Mouse (Mus musculus): ENCODE results near the gene D930020B18Rik. TPM values are rescaled to one million over a fixed set of nuclear protein-coding genes. Genes with fewer than 3 reads are reported as not detected.
A peak's percentile ranks its signal among the peaks of the same experiment; 100 is the strongest.

Gene D930020B18Rik
- polyA plus RNA-seq, 1 experiment from 2014 or later: 0.57 TPM

GRCm38 (mm10) chr10:121686153-121686660, 44.8 kb downstream of the D930020B18Rik start:
- Histone ChIP-seq H3K27ac (no peak overlapping the region), H3K4me1 (0 out of 2 replicates have a peak, but pooled peaks cover 4% of the 10 kb centered on the region), H3K36me3 (no peaks in the 10 kb centered on the region), H3K9ac (no peak overlapping the region), H3K4me2 (no peak overlapping the region), H3K27me3 (peaks cover 10% of the 10 kb centered on the region), H3K4me3 (no peak overlapping the region), H3K9me3 (no peaks in the 10 kb centered on the region)
- ATAC-seq (ENCODE audit: borderline replicate concordance, extremely low read depth, low FRiP score, low TSS enrichment): no peak
- WGBS: 86% methylated on average over 4 of the region's 4 CpGs

DNA sequence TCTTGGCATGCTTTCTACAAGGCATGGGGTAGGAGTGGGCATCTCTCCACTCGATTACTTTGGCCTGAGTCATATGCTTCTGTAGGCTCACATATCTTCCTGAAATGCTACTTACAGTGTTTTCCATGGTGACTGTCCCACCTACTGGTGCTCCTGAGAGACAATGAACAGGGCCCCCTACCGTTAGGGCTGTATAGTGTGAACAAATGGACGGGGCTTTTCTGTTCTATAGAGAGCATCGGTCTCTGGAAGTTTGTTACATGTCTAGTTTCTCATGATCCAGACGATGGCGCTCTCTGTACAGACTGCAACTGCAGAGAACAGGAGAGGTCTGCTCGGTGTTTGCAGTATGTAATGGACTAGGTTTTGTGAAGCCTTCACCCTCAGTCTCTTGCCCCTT, 46.1 kb downstream of the D930020B18Rik start:
- no peak overlapping the region for H3K27ac ChIP-seq
- peaks cover 14% of the 10 kb centered on the region for H3K27me3 ChIP-seq
- H3K4me1 ChIP-seq: 0 out of 2 replicates have a peak, but pooled peaks cover 6% of the 10 kb centered on the region
- H3K9ac ChIP-seq: no peak overlapping the region
- H3K36me3 ChIP-seq: no peaks in the 10 kb centered on the region
- no peak overlapping the region for H3K4me2 ChIP-seq
- H3K9me3 ChIP-seq: no peaks in the 10 kb centered on the region
- no peak for ATAC-seq (ENCODE audit: borderline replicate concordance, extremely low read depth, low FRiP score, low TSS enrichment)
- no peak overlapping the region for H3K4me3 ChIP-seq
- WGBS: 73% methylated on average over 7 of the region's 7 CpGs

GRCm38 (mm10) chr10:121689591-121690314, 48.4 kb downstream of the D930020B18Rik start:
- 0 out of 2 replicates have a peak overlapping the region, but pooled peaks have one; percentile 6 for H3K4me2 ChIP-seq
- ATAC-seq (ENCODE audit: borderline replicate concordance, extremely low read depth, low FRiP score, low TSS enrichment): peak; percentile 60; the same call in 1 of the 2 replicates
- 15% methylated on average over 15 of the region's 15 CpGs for WGBS

DNA sequence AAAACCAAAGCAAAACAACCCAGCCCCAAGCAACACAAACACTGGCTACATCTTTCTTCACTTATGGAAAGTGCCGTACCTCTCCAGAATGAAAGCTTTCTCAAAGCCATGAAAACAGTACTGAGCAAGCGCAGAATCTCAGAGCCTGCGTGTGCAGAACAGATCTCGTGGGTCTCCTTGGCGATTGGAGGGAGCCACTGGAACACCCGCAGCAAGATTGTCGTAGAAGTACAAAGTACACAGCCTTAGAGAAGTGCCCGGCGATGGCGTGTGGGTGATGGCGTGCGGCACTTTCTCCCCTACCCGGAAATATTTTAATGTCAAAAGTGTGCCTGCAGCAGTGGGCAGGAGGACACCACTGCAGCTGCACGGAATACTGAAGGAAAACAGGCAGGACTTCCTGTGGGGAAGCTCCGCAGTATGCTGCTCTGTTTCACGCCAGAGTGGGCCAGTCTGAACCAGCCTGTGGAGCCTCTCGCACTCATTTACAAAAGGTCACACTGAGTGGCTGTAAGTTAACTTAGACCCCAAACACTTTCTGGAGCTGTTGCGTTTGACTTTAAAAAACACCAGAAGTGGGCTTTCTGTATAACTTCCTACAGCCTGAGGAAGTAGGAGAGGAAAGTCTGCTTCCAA, 51.7 kb downstream of the D930020B18Rik start:
- H3K4me1 ChIP-seq: 0 out of 2 replicates have a peak, but pooled peaks cover 13% of the 10 kb centered on the region
- peak overlapping the region; percentile 27 for H3K4me3 ChIP-seq
- peaks cover 14% of the 10 kb centered on the region for H3K27me3 ChIP-seq
- H3K4me2 ChIP-seq: peak overlapping the region; percentile 51
- peak overlapping the region; percentile 25; the same call in 1 of the 2 replicates for H3K9ac ChIP-seq
- no peak overlapping the region for H3K27ac ChIP-seq
- no peaks in the 10 kb centered on the region for H3K36me3 ChIP-seq
- no peak for ATAC-seq (ENCODE audit: borderline replicate concordance, extremely low read depth, low FRiP score, low TSS enrichment)
- WGBS: 28% methylated on average over 18 of the region's 18 CpGs
- no peaks in the 10 kb centered on the region for H3K9me3 ChIP-seq

More at GRCm38 (mm10) chr10:121689591-121690314, 48.4 kb downstream of the D930020B18Rik start:
- H3K9ac ChIP-seq: no peak overlapping the region
- no peak overlapping the region for H3K27ac ChIP-seq
- H3K4me3 ChIP-seq: no peak overlapping the region
- H3K36me3 ChIP-seq: no peaks in the 10 kb centered on the region
- no peaks in the 10 kb centered on the region for H3K9me3 ChIP-seq
- 0 out of 2 replicates have a peak, but pooled peaks cover 13% of the 10 kb centered on the region for H3K4me1 ChIP-seq
- H3K27me3 ChIP-seq: peaks cover 14% of the 10 kb centered on the region

DNA sequence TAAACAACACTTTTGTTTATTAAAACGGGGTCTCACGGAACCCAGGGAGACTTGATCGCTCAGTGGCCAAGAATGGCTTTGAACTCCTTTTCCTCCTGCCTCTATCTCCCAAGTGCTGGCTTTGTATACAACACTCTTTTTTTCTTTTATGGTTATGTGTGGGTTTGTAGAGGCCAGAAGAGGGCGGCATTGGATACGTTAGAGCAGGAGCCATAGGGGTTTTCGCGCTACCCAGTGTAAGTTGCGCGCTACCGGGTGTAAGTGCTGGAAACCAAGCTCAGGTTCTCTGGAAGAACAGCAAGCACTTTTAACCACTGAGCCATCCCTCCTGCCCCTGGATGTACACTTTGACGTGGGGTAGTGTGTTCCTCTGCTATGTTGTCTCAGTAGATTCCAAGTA, 53.2 kb downstream of the D930020B18Rik start:
- ATAC-seq (ENCODE audit: borderline replicate concordance, extremely low read depth, low FRiP score, low TSS enrichment): no peak
- Histone ChIP-seq H3K4me3 (no peak overlapping the region), H3K4me2 (no peak overlapping the region), H3K36me3 (no peaks in the 10 kb centered on the region), H3K4me1 (0 out of 2 replicates have a peak, but pooled peaks cover 13% of the 10 kb centered on the region), H3K9ac (no peak overlapping the region), H3K27ac (no peak overlapping the region), H3K27me3 (peaks cover 11% of the 10 kb centered on the region), H3K9me3 (no peaks in the 10 kb centered on the region)
- whole genome bisulfite sequencing: 71% methylated on average over 11 of the region's 11 CpGs

GRCm38 (mm10) chr10:121701296-121702248, 60.2 kb downstream of the D930020B18Rik start:
- no peak overlapping the region for H3K4me3 ChIP-seq
- no peaks in the 10 kb centered on the region for H3K4me1 ChIP-seq
- no peaks in the 10 kb centered on the region for H3K9me3 ChIP-seq
- H3K36me3 ChIP-seq: no peaks in the 10 kb centered on the region
- H3K9ac ChIP-seq: no peak overlapping the region
- no peak for ATAC-seq (ENCODE audit: borderline replicate concordance, extremely low read depth, low FRiP score, low TSS enrichment)
- H3K4me2 ChIP-seq: no peak overlapping the region
- 56% methylated on average over 11 of the region's 11 CpGs for WGBS
- no peak overlapping the region for H3K27ac ChIP-seq
- H3K27me3 ChIP-seq: no peaks in the 10 kb centered on the region

- Histone ChIP-seq H3K4me1 (no peaks in the 10 kb centered on the region), H3K4me3 (no peak overlapping the region), H3K9ac (no peak overlapping the region), H3K9me3 (no peaks in the 10 kb centered on the region), H3K27ac (no peak overlapping the region), H3K27me3 (no peaks in the 10 kb centered on the region), H3K36me3 (no peaks in the 10 kb centered on the region), H3K4me2 (no peak overlapping the region)
- peak; percentile 46; the same call in 1 of the 2 replicates for ATAC-seq (ENCODE audit: borderline replicate concordance, extremely low read depth, low FRiP score, low TSS enrichment)
- 55% methylated on average over 6 of the region's 6 CpGs for WGBS
Measured at GRCm38 (mm10) chr10:121703619-121704018, 62.2 kb downstream of the D930020B18Rik start.

DNA sequence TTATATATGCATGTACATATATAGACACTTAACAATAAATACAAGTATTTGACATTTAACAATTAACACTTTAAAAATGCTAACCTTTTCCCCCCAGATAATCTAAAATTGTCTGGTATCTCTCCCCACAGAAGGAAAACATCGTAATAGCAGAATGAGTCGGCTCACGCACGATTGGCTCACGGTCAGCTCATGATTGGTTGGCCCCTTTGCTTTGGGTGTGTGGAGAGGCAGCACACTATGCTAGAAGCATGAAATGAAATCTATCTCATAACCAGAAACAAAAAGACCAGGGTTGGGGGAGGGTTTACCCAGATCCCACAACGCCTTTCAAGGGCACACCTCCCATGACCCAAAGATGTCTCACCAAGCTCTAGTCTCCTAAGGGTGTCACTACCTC, 63.5 kb downstream of the D930020B18Rik start:
- no peaks in the 10 kb centered on the region for H3K9me3 ChIP-seq
- no peak overlapping the region for H3K27ac ChIP-seq
- H3K4me3 ChIP-seq: no peak overlapping the region
- 79% methylated on average over 6 of the region's 6 CpGs for WGBS
- no peak overlapping the region for H3K9ac ChIP-seq
- H3K27me3 ChIP-seq: no peaks in the 10 kb centered on the region
- H3K36me3 ChIP-seq: no peaks in the 10 kb centered on the region
- H3K4me2 ChIP-seq: no peak overlapping the region
- no peaks in the 10 kb centered on the region for H3K4me1 ChIP-seq
- no peak for ATAC-seq (ENCODE audit: borderline replicate concordance, extremely low read depth, low FRiP score, low TSS enrichment)

- 74% methylated on average over 15 of the region's 15 CpGs for WGBS
- H3K4me3 ChIP-seq: no peak overlapping the region
- no peak overlapping the region for H3K4me2 ChIP-seq
- H3K27ac ChIP-seq: no peak overlapping the region
- H3K4me1 ChIP-seq: no peaks in the 10 kb centered on the region
- H3K36me3 ChIP-seq: no peaks in the 10 kb centered on the region
- no peaks in the 10 kb centered on the region for H3K9me3 ChIP-seq
- H3K9ac ChIP-seq: no peak overlapping the region
- ATAC-seq (ENCODE audit: borderline replicate concordance, extremely low read depth, low FRiP score, low TSS enrichment): no peak
- no peaks in the 10 kb centered on the region for H3K27me3 ChIP-seq
Measured at GRCm38 (mm10) chr10:121705399-121706163, 64.2 kb downstream of the D930020B18Rik start.

- no peak overlapping the region for H3K4me3 ChIP-seq
- ATAC-seq (ENCODE audit: borderline replicate concordance, extremely low read depth, low FRiP score, low TSS enrichment): no peak
Measured at GRCm38 (mm10) chr10:121716862-121717261, 75.5 kb downstream of the D930020B18Rik start.

More at GRCm38 (mm10) chr10:121716862-121717261, 75.5 kb downstream of the D930020B18Rik start:
- Histone ChIP-seq H3K36me3 (no peaks in the 10 kb centered on the region), H3K4me2 (no peak overlapping the region), H3K27ac (no peak overlapping the region), H3K27me3 (no peaks in the 10 kb centered on the region), H3K9ac (no peak overlapping the region), H3K9me3 (no peaks in the 10 kb centered on the region), H3K4me1 (no peaks in the 10 kb centered on the region)
